Mouse (Mus musculus) bone marrow, adult 2 months (tissue): ENCODE data around the gene Dpf1. TPM values are rescaled to one million over a fixed set of nuclear protein-coding genes. Genes with fewer than 3 reads are reported as not detected.

ENCODE experiments used
- H3K27ac ChIP-seq: fragments of 200-500 bp; 2 replicates; pipeline ENCODE4 v1.5.1; 2012; ENCODE audit warnings: low read depth, mild to moderate bottlenecking, control low read depth, inconsistent platforms, low read length; ENCODE audit not compliant: control insufficient read depth, poor library complexity, insufficient read depth
- H3K4me1 ChIP-seq: fragments of 200-500 bp; 2 replicates; pipeline ENCODE4 v1.6.1; 2011; ENCODE audit warnings: low read length; ENCODE audit not compliant: control insufficient read depth, insufficient read depth
- H3K4me3 ChIP-seq: fragments of 200-500 bp; replicated peaks from 2 replicates; pipeline ENCODE3; 2011; ENCODE audit warnings: mild to moderate bottlenecking, low read depth, low read length, control low read depth; ENCODE audit not compliant: control insufficient read depth
- CTCF ChIP-seq: fragments of 200-500 bp; IDR thresholded peaks from 2 replicates; pipeline ENCODE4 v1.5.1; 2011; ENCODE audit warnings: low read length, control low read depth; ENCODE audit not compliant: control insufficient read depth, insufficient read depth
- POLR2A ChIP-seq: fragments of 200-500 bp; IDR thresholded peaks from 2 replicates; pipeline ENCODE4 v1.6.1; 2011; ENCODE audit warnings: low read depth, mild to moderate bottlenecking, control low read depth, low read length, borderline replicate concordance; ENCODE audit not compliant: control insufficient read depth
- WGBS: fragments of 180-500 bp; shearing (Covaris S2); methylation state at CpG from one replicate; pipeline ENCODE4 v1.1.7; 2018; 5-methylcytosine and 5-hydroxymethylcytosine counted together
- polyA plus RNA-seq: library from polyadenylated mRNA; stranded (reverse); fragments of >200 nt; gene quantifications from 2 replicates; pipeline ENCODE4 v1.2.4, GENCODE M21; 2011; ENCODE audit warnings: low replicate concordance; ENCODE audit not compliant: missing spikeins, insufficient read depth, insufficient read length

Gene Dpf1
- polyA plus RNA-seq, 1 experiment: 1.5 TPM

DNA sequence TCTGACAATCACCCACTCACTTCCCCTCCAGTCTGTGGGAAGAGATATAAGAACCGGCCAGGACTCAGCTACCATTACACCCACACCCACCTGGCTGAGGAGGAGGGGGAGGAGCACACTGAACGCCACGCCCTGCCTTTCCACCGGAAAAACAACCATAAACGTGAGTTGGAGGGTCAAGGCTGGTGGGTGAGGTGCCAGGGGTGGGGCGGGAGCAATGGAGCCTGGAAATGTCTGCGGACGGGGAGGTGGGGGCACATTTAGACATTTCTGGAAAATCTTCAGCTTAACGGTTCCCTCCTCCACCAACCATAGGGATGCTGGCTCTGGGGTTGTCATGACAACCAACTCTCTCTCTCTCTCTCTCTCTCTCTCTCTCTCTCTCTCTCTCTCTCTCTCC lies 9.3 kb downstream of the Dpf1 start:
- WGBS: 37% methylated on average over 9 of the region's 9 CpGs
- no peak for TF ChIP-seq POLR2A
- no peak for TF ChIP-seq CTCF
- Histone ChIP-seq H3K27ac (no peak overlapping the region), H3K4me3 (no peak overlapping the region), H3K4me1 (no peaks in the 10 kb centered on the region)

DNA sequence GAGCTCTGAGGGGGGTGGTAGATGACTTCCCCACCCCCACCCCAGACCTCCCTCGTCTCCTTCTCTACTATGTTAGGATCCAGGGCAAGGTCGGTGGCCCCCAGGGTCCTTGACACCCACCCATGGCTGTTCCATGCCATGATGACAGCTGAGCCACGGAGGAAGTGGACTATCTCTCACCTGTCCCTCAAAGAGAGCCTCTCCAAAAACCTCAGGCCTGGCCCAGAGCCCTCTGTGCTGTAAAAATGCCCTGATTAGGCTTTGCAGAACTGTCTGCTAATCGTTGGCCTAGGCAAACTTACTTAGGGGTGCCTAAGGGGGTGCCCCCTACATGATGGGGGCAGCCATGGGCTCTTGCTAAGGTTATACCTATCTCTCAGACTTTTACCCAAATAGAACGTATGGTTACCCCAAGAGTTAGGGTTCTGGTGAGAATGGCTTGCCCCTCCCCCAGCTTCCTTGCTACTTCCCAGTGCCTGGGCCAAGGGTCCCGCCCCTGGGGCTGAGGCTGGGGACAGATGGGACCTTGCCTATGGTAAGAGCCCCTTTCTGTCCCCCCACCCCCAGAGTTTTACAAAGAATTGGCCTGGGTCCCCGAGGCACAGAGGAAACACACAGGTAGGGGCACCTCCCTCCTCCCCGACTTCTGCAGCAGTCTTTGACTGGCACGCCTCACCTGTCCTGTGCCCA lies 10.0 kb downstream of the Dpf1 start:
- Histone ChIP-seq H3K4me3 (no peak overlapping the region), H3K4me1 (no peaks in the 10 kb centered on the region), H3K27ac (no peak overlapping the region)
- no peak for TF ChIP-seq CTCF
- WGBS: 42% methylated on average over 9 of the region's 9 CpGs

DNA sequence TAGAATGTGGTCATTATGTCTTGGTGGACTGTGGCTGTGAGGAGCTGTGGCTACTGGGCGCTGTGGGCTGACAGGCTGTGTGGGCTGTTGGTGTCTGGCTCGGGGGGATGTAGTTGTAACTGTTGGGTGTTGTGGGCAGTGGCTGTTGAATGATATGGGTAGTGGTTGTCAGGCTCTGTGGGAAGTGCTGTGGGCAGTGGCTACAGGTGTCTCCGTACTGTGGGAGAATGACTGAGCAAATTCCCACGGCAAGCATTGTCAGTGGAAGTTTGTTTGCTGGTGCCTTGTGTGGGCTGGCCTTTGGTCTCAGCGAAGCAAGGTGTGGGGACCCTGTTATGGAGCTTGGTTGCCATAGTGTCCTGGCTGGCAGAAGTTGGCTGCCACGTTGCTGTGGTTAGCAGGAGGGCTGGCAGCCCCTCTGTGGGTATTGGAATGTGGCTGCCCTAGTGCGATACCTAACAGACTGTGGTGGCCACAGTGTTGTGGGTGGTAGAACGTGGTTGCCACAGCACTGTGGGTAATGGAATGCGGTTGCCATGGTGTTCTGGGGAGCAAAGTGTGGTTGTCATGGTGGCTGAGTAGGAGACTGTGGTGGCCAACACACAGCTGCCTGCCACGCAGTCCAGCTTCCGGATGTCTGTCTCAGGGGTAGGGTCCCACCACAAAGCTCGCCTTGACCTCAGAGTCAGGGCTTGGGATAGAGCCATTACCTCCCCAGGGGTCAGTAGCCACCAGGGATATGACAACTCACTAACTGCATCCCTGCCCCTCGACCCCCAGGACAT lies 11.3 kb downstream of the Dpf1 start:
- H3K4me3 ChIP-seq: no peak overlapping the region
- H3K4me1 ChIP-seq: no peaks in the 10 kb centered on the region
- no peak for TF ChIP-seq POLR2A
- no peak for TF ChIP-seq CTCF
- H3K27ac ChIP-seq: no peak overlapping the region
- WGBS: 37% methylated on average over 13 of the region's 13 CpGs

DNA sequence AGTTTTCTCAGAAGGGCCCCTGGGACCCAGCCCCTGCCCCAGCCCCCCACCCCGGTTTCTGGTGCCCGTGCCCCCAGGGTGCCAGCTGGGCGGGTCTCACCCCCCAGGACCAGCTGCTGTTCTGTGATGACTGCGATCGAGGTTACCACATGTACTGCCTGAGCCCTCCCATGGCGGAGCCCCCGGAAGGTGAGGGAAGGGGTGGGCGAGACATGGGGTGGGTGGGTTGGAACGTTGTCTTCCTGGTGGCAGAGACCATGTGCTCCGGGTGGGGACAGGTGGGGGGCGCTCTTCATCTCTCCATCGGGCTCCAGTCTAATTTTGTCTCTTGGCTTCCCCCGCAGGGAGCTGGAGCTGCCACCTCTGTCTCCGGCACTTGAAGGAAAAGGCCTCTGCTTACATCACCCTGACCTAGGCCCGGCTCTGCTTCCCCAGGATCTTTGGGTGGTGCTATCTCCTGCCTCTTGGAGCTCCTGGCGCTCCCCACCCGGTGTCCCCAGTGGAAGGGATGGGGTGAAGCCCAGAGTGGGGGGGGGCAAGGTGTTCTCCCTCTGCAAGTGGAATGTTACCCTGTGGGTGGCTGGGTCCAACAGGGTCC lies 12.5 kb downstream of the Dpf1 start:
- Histone ChIP-seq H3K27ac (no peak overlapping the region), H3K4me1 (no peaks in the 10 kb centered on the region), H3K4me3 (no peak overlapping the region)
- no peak for TF ChIP-seq CTCF
- no peak for TF ChIP-seq POLR2A
- WGBS: 78% methylated on average over 17 of the region's 17 CpGs

DNA sequence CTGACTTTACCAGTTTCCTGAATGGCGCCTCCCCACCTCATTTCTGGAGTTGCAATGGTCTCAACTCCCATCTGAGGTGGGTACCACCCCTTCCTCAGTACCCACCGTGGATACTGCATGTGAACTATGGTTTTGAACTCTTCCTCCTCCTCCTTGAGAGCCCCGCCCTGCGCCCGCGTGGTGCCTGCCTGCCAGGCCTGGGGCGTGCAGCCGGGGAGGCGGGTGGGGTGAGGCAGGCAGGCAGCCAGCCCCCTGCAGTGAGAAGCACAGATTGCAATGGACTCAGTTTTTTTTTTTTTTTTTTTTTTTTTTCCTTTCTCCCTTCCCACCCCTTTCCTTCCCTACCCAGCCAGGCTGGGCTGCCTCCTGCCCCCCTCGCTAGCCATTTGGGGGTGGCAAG lies 13.2 kb downstream of the Dpf1 start:
- H3K27ac ChIP-seq: no peak overlapping the region
- H3K4me1 ChIP-seq: no peaks in the 10 kb centered on the region
- no peak overlapping the region for H3K4me3 ChIP-seq
- WGBS: 9% methylated on average over 10 of the region's 10 CpGs
- TF ChIP-seq POLR2A: no peak
- TF ChIP-seq CTCF: no peak

DNA sequence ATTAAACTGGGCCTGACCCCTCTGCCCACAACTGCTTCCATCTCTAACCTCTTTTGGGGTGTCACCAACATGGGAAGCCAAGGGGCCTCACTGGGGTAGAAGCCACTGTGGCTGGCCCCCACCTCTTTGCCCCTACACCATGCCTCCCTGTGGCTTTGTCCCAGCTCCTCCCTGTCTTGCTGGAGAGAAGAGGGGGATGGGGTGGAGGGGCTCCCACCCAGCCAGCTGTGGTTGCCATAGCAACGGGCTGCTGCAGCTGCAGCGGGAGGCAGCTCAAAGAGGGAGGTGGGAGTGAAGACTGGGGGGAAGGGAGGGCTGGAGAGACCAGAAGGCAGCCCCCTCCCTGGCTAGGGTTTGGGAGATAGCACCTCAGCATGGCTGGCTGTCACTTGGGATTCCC lies 13.8 kb downstream of the Dpf1 start:
- WGBS: 0% methylated on average over 2 of the region's 2 CpGs
- Histone ChIP-seq H3K27ac (no peak overlapping the region), H3K4me1 (no peaks in the 10 kb centered on the region)

DNA sequence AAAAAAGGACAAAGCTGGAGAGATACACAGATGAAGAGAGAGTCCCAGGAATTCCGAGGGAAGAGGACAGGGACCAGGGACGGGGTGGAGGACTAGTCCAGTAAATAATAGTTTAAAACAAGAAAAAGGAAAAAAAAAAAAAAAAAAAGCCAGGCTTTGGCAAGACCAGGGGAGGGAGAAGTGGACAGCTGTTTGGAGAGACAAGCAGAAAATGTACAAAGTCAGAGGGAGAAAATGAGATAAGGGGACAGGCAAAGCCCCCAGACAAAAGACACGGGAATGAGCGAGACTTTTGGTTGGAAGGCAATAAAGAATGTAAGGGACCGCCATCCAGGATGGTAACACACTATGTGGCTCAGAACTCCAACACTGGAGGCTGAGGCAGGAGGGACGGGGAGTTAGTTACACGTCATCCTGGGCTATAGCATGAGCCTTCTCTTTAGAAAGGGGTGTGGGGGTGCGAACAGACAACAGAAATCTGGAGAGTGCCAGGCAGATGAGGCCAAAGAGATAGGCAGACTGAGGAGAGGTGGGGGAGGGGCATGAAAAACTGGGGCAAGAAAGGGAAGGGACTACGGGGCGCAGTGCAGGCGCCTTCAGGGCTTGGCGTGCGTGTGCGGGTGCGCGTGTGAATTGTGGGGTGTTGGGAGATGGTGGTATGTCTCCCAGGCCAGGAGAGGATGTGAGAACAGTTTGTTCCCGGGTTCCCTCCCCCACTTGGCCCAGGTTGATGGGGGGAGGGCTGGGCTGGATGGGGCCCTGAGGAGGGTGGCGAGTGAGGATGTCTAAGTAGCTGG lies 14.6 kb downstream of the Dpf1 start:
- TF ChIP-seq POLR2A: no peak
- TF ChIP-seq CTCF: no peak
- Histone ChIP-seq H3K4me1 (no peaks in the 10 kb centered on the region), H3K4me3 (no peak overlapping the region), H3K27ac (no peak overlapping the region)
- 7% methylated on average over 18 of the region's 18 CpGs for WGBS

More for the DNA sequence above, 13.8 kb downstream of the Dpf1 start:
- no peak for TF ChIP-seq POLR2A
- TF ChIP-seq CTCF: no peak
- no peak overlapping the region for H3K4me3 ChIP-seq
